Mouse (Mus musculus) kidney, postnatal 4 days (tissue): ENCODE measurements around the gene Timm13.

Experiments
- DNase-seq, 2 experiments: peaks; one replicate each; pipeline ENCODE4 v3.0.0; 2021; ENCODE audit warnings: mixed read lengths in 2 of 2

Gene Timm13

GRCm38 (mm10) chr10:80932700-80933420, 32.1 kb upstream of the Timm13 start:
- no peak for DNase-seq

- peak; percentile 62 to 68 for DNase-seq
These were observed 31.4 kb upstream of the Timm13 start for GRCm38 (mm10) chr10:80932206-80932605.

- DNase-seq: peak in 1 of 2 experiments; percentile 42
These were observed 30.9 kb upstream of the Timm13 start for GRCm38 (mm10) chr10:80931695-80932094.

GRCm38 (mm10) chr10:80931153-80931671, 30.4 kb upstream of the Timm13 start:
- DNase-seq: peak; percentile 53 to 65

- peak; percentile 58 to 66 for DNase-seq
These were observed 29.8 kb upstream of the Timm13 start for GRCm38 (mm10) chr10:80930361-80931152.

GRCm38 (mm10) chr10:80929299-80930226, 28.8 kb upstream of the Timm13 start, which contains the start of gene Gadd45b:
Gadd45b (plus strand) TSS chr10:80930073.
- DNase-seq: peak; percentile 99 to 100

- DNase-seq: peak; percentile 94 to 96
These were observed 28.0 kb upstream of the Timm13 start for GRCm38 (mm10) chr10:80928586-80929298.

GRCm38 (mm10) chr10:80925472-80925871, 24.7 kb upstream of the Timm13 start:
- no peak for DNase-seq

- peak; percentile 66 to 73 for DNase-seq
These were observed 21.2 kb upstream of the Timm13 start for GRCm38 (mm10) chr10:80921923-80922322.

GRCm38 (mm10) chr10:80917779-80918434, 17.1 kb upstream of the Timm13 start, which contains the start of gene Lmnb2:
Lmnb2 (minus strand) TSS chr10:80918245.
- DNase-seq: peak; percentile 81 to 85

GRCm38 (mm10) chr10:80917336-80917778, 16.6 kb upstream of the Timm13 start:
- peak; percentile 58 to 78 for DNase-seq

- no peak for DNase-seq
These were observed 15.0 kb upstream of the Timm13 start for GRCm38 (mm10) chr10:80915736-80916135.

- no peak for DNase-seq
These were observed 14.5 kb upstream of the Timm13 start for GRCm38 (mm10) chr10:80915260-80915659.

GRCm38 (mm10) chr10:80914253-80914656, 13.5 kb upstream of the Timm13 start:
- DNase-seq: no peak

GRCm38 (mm10) chr10:80913364-80914011, 12.7 kb upstream of the Timm13 start:
- no peak for DNase-seq

- no peak for DNase-seq
These were observed 11.1 kb upstream of the Timm13 start for GRCm38 (mm10) chr10:80911891-80912290.

- no peak for DNase-seq
These were observed 10.6 kb upstream of the Timm13 start for GRCm38 (mm10) chr10:80911354-80911753.

GRCm38 (mm10) chr10:80909375-80910162, 8.8 kb upstream of the Timm13 start:
- no peak for DNase-seq

GRCm38 (mm10) chr10:80904709-80905108, 3.9 kb upstream of the Timm13 start:
- no peak for DNase-seq
